12 mouse cellular contexts compared by ENCODE assay signal in genomic region chrX:99438803-99439202, GRCm38 (mm10).
"Had no signal": no experiment of that assay in that cellular context is flagged by ENCODE, and none has a peak within 500 bp of the region (broad histone marks: within the 10 kb centered on the region; RNA-seq: fewer than 3 reads in every experiment).

No protein-coding gene starts in this region.

- H3K4me3 ChIP-seq: kidney, embryonic 15.5 days; limb, embryonic 13.5 days; midbrain, embryonic 12.5 days; myocyte; neural tube, embryonic 15.5 days had no signal

- H3K27ac ChIP-seq: kidney, embryonic 15.5 days; limb, embryonic 13.5 days; liver, embryonic 14.5 days; midbrain, embryonic 12.5 days; neural tube, embryonic 15.5 days had no signal

- H3K4me2 ChIP-seq: kidney, embryonic 15.5 days; limb, embryonic 13.5 days; midbrain, embryonic 12.5 days; neural tube, embryonic 15.5 days had no signal

- H3K9ac ChIP-seq: kidney, embryonic 15.5 days; limb, embryonic 13.5 days; liver, embryonic 14.5 days; midbrain, embryonic 12.5 days; neural tube, embryonic 15.5 days had no signal

- H3K9me3 ChIP-seq: kidney, embryonic 15.5 days; limb, embryonic 13.5 days; midbrain, embryonic 12.5 days; neural tube, embryonic 15.5 days had no signal

- DNase-seq: kidney, postnatal 36 days; left cerebral cortex, postnatal 4 days; lung, adult 18-20 months; lung, postnatal 14 days; thymus, adult 18-20 months; thymus, postnatal 14 days had no signal

- H3K36me3 ChIP-seq: kidney, embryonic 15.5 days; limb, embryonic 13.5 days; midbrain, embryonic 12.5 days; neural tube, embryonic 15.5 days had no signal
